Mouse (Mus musculus): ENCODE measurements around the gene Gprc5d.

DNA sequence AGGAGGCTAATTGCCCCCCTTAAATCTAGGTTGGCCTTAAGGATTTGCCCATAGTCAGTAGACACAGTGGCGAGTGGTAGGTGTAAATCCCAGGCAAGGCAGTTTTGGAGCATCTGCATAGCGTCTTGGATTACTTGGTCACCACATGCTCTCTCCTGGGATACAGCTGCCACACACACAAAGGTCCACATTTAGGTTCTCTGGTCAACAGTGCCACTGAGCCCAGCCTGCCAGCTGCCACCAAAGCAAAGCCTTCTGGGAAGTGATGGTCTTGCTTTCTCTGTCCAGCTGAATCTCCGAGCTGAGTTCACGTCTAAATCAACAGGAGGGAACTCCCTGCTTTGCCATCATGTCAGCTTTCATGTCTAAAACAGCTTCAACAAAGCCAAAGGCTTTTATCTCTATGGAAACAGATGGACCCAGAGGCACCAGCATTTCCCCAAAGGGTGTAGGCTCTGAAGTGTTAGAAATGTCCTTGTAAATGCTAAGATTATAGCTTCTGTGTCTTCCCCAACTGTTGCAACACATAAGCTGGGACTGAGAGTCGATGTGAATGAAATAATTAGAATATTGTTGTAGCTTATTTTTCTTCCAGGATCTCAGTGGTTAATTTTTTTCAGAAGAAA lies 6.8 kb upstream of the Gprc5d start:
- TF ChIP-seq CTCF (IDR thresholded peaks at IDR 0.05; ENCODE audit: insufficient read depth, low read depth, low read length) (no peak), POLR2A (IDR thresholded peaks at IDR 0.05; ENCODE audit: insufficient read depth, low read depth, low read length) (no peak)
